Mouse (Mus musculus) forebrain, postnatal 0 days (tissue): ENCODE results near the gene Fkbp3. TPM values are rescaled to one million over a fixed set of nuclear protein-coding genes. Genes with fewer than 3 reads are reported as not detected.
"Not testable (repeated sequence)": the region's sequence is repeated elsewhere in the genome, so short reads cannot be mapped to it uniquely, and the experiment has no call there.

Experiments used
- ATAC-seq: fragments of 200-750 bp; cut with Nextera tagmentation; 2 replicates; pipeline ENCODE4 v1.8.0; 2017; ENCODE audit warnings: mild to moderate bottlenecking, moderate library complexity
- DNase-seq: peaks from one replicate; pipeline ENCODE4 v3.0.0-alpha.2; 2015
- H3K27ac ChIP-seq: fragments of 300-500 bp; sonication (generic); 2 replicates; pipeline ENCODE4 v1.5.1; 2014; ENCODE audit warnings: low read depth, mild to moderate bottlenecking, antibody characterized with exemption, low read length, moderate library complexity, mixed read lengths
- H3K27me3 ChIP-seq: fragments of 300-500 bp; sonication (generic); 2 replicates; pipeline ENCODE4 v1.6.1; 2014; ENCODE audit warnings: mild to moderate bottlenecking, low read length, mixed read lengths; ENCODE audit not compliant: insufficient read depth
- H3K36me3 ChIP-seq: fragments of 300-500 bp; sonication (generic); 2 replicates; pipeline ENCODE4 v1.6.1; 2014; ENCODE audit warnings: mild to moderate bottlenecking, moderate library complexity; ENCODE audit not compliant: insufficient read depth
- H3K4me1 ChIP-seq: fragments of 300-500 bp; sonication (generic); 2 replicates; pipeline ENCODE4 v1.6.1; 2014; ENCODE audit warnings: antibody characterized with exemption; ENCODE audit not compliant: insufficient read depth
- H3K4me2 ChIP-seq: fragments of 300-500 bp; sonication (generic); 2 replicates; pipeline ENCODE4 v1.6.1; 2014; ENCODE audit warnings: low read depth, mild to moderate bottlenecking, moderate library complexity
- H3K4me3 ChIP-seq: fragments of 300-500 bp; sonication (generic); 2 replicates; pipeline ENCODE4 v1.5.1; 2014; ENCODE audit warnings: low read depth, low read length, mixed read lengths
- H3K9ac ChIP-seq: fragments of 300-500 bp; sonication (generic); 2 replicates; pipeline ENCODE4 v1.6.1; 2014; ENCODE audit warnings: mild to moderate bottlenecking
- H3K9me3 ChIP-seq: fragments of 300-500 bp; sonication (generic); 2 replicates; pipeline ENCODE4 v1.6.1; 2016; ENCODE audit warnings: low read length
- CTCF ChIP-seq: sonication (generic); IDR thresholded peaks from 2 replicates; pipeline ENCODE4 v1.5.1; 2016; ENCODE audit warnings: antibody characterized with exemption, control low read depth, low read depth
- WGBS: fragments of 180-500 bp; shearing (Covaris S2); extraction: QIAGEN DNeasy Blood & Tissue Kit; methylation state at CpG from one replicate; pipeline ENCODE4 v1.1.7; 2014; 5-methylcytosine and 5-hydroxymethylcytosine counted together
- polyA plus RNA-seq: library from polyadenylated mRNA; unstranded; fragments of >200 nt; fragmentation: Nextera tagmentation; extraction: Ambion mirVana; gene quantifications from 2 replicates; pipeline ENCODE4 v1.2.1, GENCODE M21; 2015
- total RNA-seq: library from RNA; depleted of rRNA; stranded (reverse); fragments of >200 nt; gene quantifications from 2 replicates; pipeline ENCODE4 v1.2.3, GENCODE M21; 2014; rRNA removed

The Fkbp3 gene
- 254 and 312 TPM in 2 replicates for total RNA-seq
- 430 and 547 TPM in 2 replicates for polyA plus RNA-seq

GRCm38 (mm10) chr12:65073611-65074178 is at the start of gene Fkbp3:
Gene Fkbp3 (minus strand): TSS chr12:65074007.
- no peaks in the 10 kb centered on the region for H3K9me3 ChIP-seq
- peak within 1 kb of the TSS; percentile 83 for H3K4me2 ChIP-seq
- DNase-seq (peak; percentile 99), ATAC-seq (peak; percentile 98)
- peaks cover 15% of the 10 kb centered on the region; the same call in 1 of the 2 replicates for H3K4me1 ChIP-seq
- peak within 1 kb of the TSS; percentile 98 for H3K9ac ChIP-seq
- peaks cover 5% of the 10 kb centered on the region; the same call in 1 of the 2 replicates for H3K36me3 ChIP-seq
- H3K27ac ChIP-seq: peak within 1 kb of the TSS; percentile 97
- WGBS: 0% methylated on average over 48 of the region's 49 CpGs
- no peak for TF ChIP-seq CTCF
- H3K4me3 ChIP-seq: peak within 1 kb of the TSS; percentile 90
- H3K27me3 ChIP-seq: no peaks in the 10 kb centered on the region

GRCm38 (mm10) chr12:65119451-65119850 is 45.6 kb upstream of the Fkbp3 start:
- peaks cover 34% of the 10 kb centered on the region for H3K36me3 ChIP-seq
- no peaks in the 10 kb centered on the region for H3K27me3 ChIP-seq
- DNase-seq (no peak), ATAC-seq (no peak)
- H3K9me3 ChIP-seq: no peaks in the 10 kb centered on the region
- no peak overlapping the region for H3K4me3 ChIP-seq
- no peak overlapping the region for H3K9ac ChIP-seq
- H3K4me2 ChIP-seq: no peak overlapping the region
- no peaks in the 10 kb centered on the region for H3K4me1 ChIP-seq
- no peak for TF ChIP-seq CTCF
- H3K27ac ChIP-seq: no peak overlapping the region
- WGBS: 91% methylated on average over 5 of the region's 5 CpGs

- H3K4me2 ChIP-seq: no peak overlapping the region
- DNase-seq: no peak
- H3K27me3 ChIP-seq: no peaks in the 10 kb centered on the region
- H3K36me3 ChIP-seq: peaks cover 35% of the 10 kb centered on the region
- WGBS: 81% methylated on average over 7 of the region's 7 CpGs
- no peak overlapping the region for H3K9ac ChIP-seq
- TF ChIP-seq CTCF: no peak
- H3K27ac ChIP-seq: no peak overlapping the region
- ATAC-seq: no peak
- no peak overlapping the region for H3K4me3 ChIP-seq
- H3K4me1 ChIP-seq: no peaks in the 10 kb centered on the region
- H3K9me3 ChIP-seq: no peaks in the 10 kb centered on the region
Observed at GRCm38 (mm10) chr12:65118968-65119367, 45.2 kb upstream of the Fkbp3 start.

- not testable (repeated sequence) for H3K27ac ChIP-seq, ATAC-seq, H3K4me2 ChIP-seq, H3K9ac ChIP-seq, H3K9me3 ChIP-seq, H3K4me1 ChIP-seq, H3K27me3 ChIP-seq, H3K4me3 ChIP-seq, DNase-seq
- peaks cover 16% of the 10 kb centered on the region; the same call in 1 of the 2 replicates for H3K36me3 ChIP-seq
- 96% methylated on average over 3 of the region's 3 CpGs for WGBS
Observed at GRCm38 (mm10) chr12:65114978-65115377, 41.2 kb upstream of the Fkbp3 start.

GRCm38 (mm10) chr12:65113925-65114324 is 40.1 kb upstream of the Fkbp3 start:
- Histone ChIP-seq H3K4me1 (no peaks in the 10 kb centered on the region), H3K9me3 (no peaks in the 10 kb centered on the region), H3K27ac (no peak overlapping the region), H3K4me3 (no peak overlapping the region), H3K9ac (no peak overlapping the region), H3K36me3 (peaks cover 10% of the 10 kb centered on the region; the same call in 1 of the 2 replicates), H3K4me2 (no peak overlapping the region), H3K27me3 (no peaks in the 10 kb centered on the region)
- DNase-seq (no peak), ATAC-seq (no peak)
- TF ChIP-seq CTCF: no peak
- 91% methylated on average over 4 of the region's 4 CpGs for WGBS

GRCm38 (mm10) chr12:65112811-65113210 is 39.0 kb upstream of the Fkbp3 start:
- no peaks in the 10 kb centered on the region for H3K4me1 ChIP-seq
- TF ChIP-seq CTCF: no peak
- H3K9ac ChIP-seq: no peak overlapping the region
- H3K36me3 ChIP-seq: peaks cover 9% of the 10 kb centered on the region; the same call in 1 of the 2 replicates
- no peak overlapping the region for H3K4me2 ChIP-seq
- no peaks in the 10 kb centered on the region for H3K27me3 ChIP-seq
- no peak overlapping the region for H3K27ac ChIP-seq
- WGBS: 100% methylated on average over 1 of the region's 1 CpGs
- no peak for ATAC-seq
- no peak for DNase-seq
- H3K4me3 ChIP-seq: no peak overlapping the region
- no peaks in the 10 kb centered on the region for H3K9me3 ChIP-seq

- Histone ChIP-seq H3K27me3 (no peaks in the 10 kb centered on the region), H3K27ac (no peak overlapping the region), H3K36me3 (peaks cover 10% of the 10 kb centered on the region; the same call in 1 of the 2 replicates), H3K4me2 (no peak overlapping the region), H3K9ac (no peak overlapping the region), H3K4me1 (no peaks in the 10 kb centered on the region), H3K4me3 (no peak overlapping the region), H3K9me3 (no peaks in the 10 kb centered on the region)
- no peak for TF ChIP-seq CTCF
- DNase-seq: no peak
- ATAC-seq: no peak
- WGBS: 84% methylated on average over 3 of the region's 3 CpGs
Observed at GRCm38 (mm10) chr12:65111503-65111902, 37.7 kb upstream of the Fkbp3 start.
